Mouse (Mus musculus) cerebellum, adult 11 months (tissue): ENCODE data around the gene Siglec1.

ENCODE experiments used
- DNase-seq: peaks from one replicate; pipeline ENCODE4 v3.0.0; 2022

Siglec1 gene

GRCm38 (mm10) chr2:131096101-131096795 lies 9.7 kb upstream of the Siglec1 start:
- no peak for DNase-seq

- DNase-seq, result peak; percentile 51
These were observed 8.3 kb upstream of the Siglec1 start for GRCm38 (mm10) chr2:131094823-131095222.

GRCm38 (mm10) chr2:131093577-131093976 lies 7.0 kb upstream of the Siglec1 start:
- DNase-seq, result no peak

GRCm38 (mm10) chr2:131090852-131091251 lies 4.3 kb upstream of the Siglec1 start:
- no peak for DNase-seq

GRCm38 (mm10) chr2:131089634-131090033 lies 3.1 kb upstream of the Siglec1 start:
- DNase-seq, result no peak

GRCm38 (mm10) chr2:131088581-131088980 lies 2.0 kb upstream of the Siglec1 start:
- no peak for DNase-seq

GRCm38 (mm10) chr2:131084206-131084605 lies 2.4 kb downstream of the Siglec1 start:
- no peak for DNase-seq

- no peak for DNase-seq
These were observed 6.1 kb downstream of the Siglec1 start for GRCm38 (mm10) chr2:131080507-131080906.

GRCm38 (mm10) chr2:131072536-131072935 lies 14.0 kb downstream of the Siglec1 start:
- DNase-seq, result no peak

- DNase-seq, result no peak
These were observed 19.1 kb downstream of the Siglec1 start for GRCm38 (mm10) chr2:131067481-131067880.

GRCm38 (mm10) chr2:131066342-131066741 lies 20.2 kb downstream of the Siglec1 start:
- DNase-seq, result no peak

- no peak for DNase-seq
These were observed 23.1 kb downstream of the Siglec1 start, which contains the start of gene Adam33 for GRCm38 (mm10) chr2:131063404-131063864. TSS of gene Adam33 (minus strand) at chr2:131063814.

GRCm38 (mm10) chr2:131061607-131062006 lies 25.0 kb downstream of the Siglec1 start:
- DNase-seq, result no peak

GRCm38 (mm10) chr2:131060784-131061183 lies 25.8 kb downstream of the Siglec1 start:
- DNase-seq, result no peak

- DNase-seq, result no peak
These were observed 26.6 kb downstream of the Siglec1 start for GRCm38 (mm10) chr2:131059781-131060540.

GRCm38 (mm10) chr2:131059377-131059776 lies 27.2 kb downstream of the Siglec1 start:
- DNase-seq, result no peak

- DNase-seq, result no peak
These were observed 27.9 kb downstream of the Siglec1 start for GRCm38 (mm10) chr2:131058672-131059071.

- DNase-seq, result no peak
These were observed 30.4 kb downstream of the Siglec1 start for GRCm38 (mm10) chr2:131056191-131056590.

GRCm38 (mm10) chr2:131055631-131056030 lies 30.9 kb downstream of the Siglec1 start:
- no peak for DNase-seq

- no peak for DNase-seq
These were observed 31.8 kb downstream of the Siglec1 start for GRCm38 (mm10) chr2:131054646-131055264.

GRCm38 (mm10) chr2:131053851-131054645 lies 32.5 kb downstream of the Siglec1 start:
- DNase-seq, result no peak

- DNase-seq, result no peak
These were observed 33.6 kb downstream of the Siglec1 start for GRCm38 (mm10) chr2:131052862-131053418.
